Mouse (Mus musculus) stomach, embryonic 15.5 days (tissue): ENCODE results near the gene Arhgef7. TPM values are rescaled to one million over a fixed set of nuclear protein-coding genes. Genes with fewer than 3 reads are reported as not detected.

Experiments
- ATAC-seq: fragments of 200-750 bp; cut with Nextera tagmentation; 2 replicates; pipeline ENCODE4 v1.8.0; 2017; ENCODE audit warnings: low read depth, moderate number of reproducible peaks, moderate TSS enrichment; ENCODE audit not compliant: insufficient read depth, low FRiP score
- H3K27ac ChIP-seq: fragments of 300-500 bp; sonication (generic); 2 replicates; pipeline ENCODE4 v1.5.1; 2015; ENCODE audit warnings: mild to moderate bottlenecking, inconsistent platforms
- H3K27me3 ChIP-seq: fragments of 300-500 bp; sonication (generic); replicated peaks from 2 replicates; pipeline ENCODE4 v1.6.1; 2015; ENCODE audit warnings: inconsistent platforms
- H3K36me3 ChIP-seq: fragments of 300-500 bp; sonication (generic); 2 replicates; pipeline ENCODE4 v1.6.1; 2015; ENCODE audit warnings: inconsistent platforms
- H3K4me1 ChIP-seq: fragments of 300-500 bp; sonication (generic); 2 replicates; pipeline ENCODE4 v1.6.1; 2015; ENCODE audit warnings: inconsistent platforms
- H3K4me2 ChIP-seq: fragments of 300-500 bp; sonication (generic); 2 replicates; pipeline ENCODE4 v1.6.1; 2015; ENCODE audit warnings: mild to moderate bottlenecking, inconsistent platforms
- H3K4me3 ChIP-seq: fragments of 300-500 bp; sonication (generic); replicated peaks from 2 replicates; pipeline ENCODE4 v1.5.1; 2015; ENCODE audit warnings: inconsistent platforms
- H3K9ac ChIP-seq: fragments of 300-500 bp; sonication (generic); 2 replicates; pipeline ENCODE4 v1.6.1; 2015; ENCODE audit warnings: inconsistent platforms
- H3K9me3 ChIP-seq: fragments of 300-500 bp; sonication (generic); 2 replicates; pipeline ENCODE4 v1.6.1; 2016; ENCODE audit warnings: inconsistent platforms
- WGBS: fragments of 180-500 bp; shearing (Covaris S2); methylation state at CpG from one replicate; pipeline ENCODE4 v1.1.7; 2015; 5-methylcytosine and 5-hydroxymethylcytosine counted together
- polyA plus RNA-seq: library from polyadenylated mRNA; unstranded; fragments of >200 nt; fragmentation: Nextera tagmentation; extraction: Ambion mirVana; gene quantifications from 2 replicates; pipeline ENCODE4 v1.2.1, GENCODE M21; 2015

The Arhgef7 gene
- polyA plus RNA-seq: 29.3 and 30.1 TPM in 2 replicates

DNA sequence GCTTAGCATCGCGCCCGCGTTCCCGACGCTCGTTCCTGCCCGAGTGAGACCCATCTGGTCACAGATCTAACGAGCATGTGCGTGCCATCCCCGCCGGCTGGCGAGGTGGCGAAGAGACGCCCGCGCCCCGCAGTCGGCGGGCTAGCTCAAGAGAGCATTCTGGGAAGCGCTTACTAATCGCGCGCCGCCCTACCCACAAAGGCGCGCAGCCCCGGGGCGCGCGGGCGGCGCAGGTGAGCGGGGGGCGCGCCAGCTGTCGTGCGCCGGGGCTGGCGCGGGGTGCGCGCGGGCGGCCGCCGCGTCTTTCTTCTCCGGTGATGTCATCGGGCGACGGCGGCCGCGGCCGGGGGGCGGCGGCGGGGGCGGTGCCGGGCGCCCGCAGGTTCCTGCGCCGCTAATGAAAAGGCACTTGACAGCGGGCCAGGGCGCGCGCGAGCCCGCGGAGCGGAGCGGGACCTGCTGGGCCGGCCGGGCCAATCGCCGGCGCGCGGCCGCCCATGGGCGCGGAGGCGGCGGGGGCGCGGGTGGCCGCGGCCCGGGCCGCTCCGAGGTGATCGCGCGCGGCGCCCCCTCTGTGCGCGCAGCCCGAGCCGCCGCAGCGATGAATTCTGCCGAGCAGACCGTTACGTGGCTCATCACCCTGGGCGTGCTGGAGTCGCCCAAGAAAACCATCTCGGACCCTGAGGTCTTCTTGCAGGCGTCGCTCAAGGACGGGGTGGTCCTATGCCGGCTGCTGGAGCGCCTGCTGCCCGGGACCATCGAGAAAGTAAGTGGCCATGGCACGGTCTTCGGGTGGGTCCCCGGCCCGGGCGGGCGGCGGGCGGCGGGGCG, at the start of gene Arhgef7:
Gene Arhgef7, plus strand, starts transcription at position 71 of the 831 bp plus-strand sequence.
- no peaks in the 10 kb centered on the region for H3K9me3 ChIP-seq
- H3K27ac ChIP-seq: peak within 1 kb of the TSS; percentile 11; the same call in 1 of the 2 replicates
- no peaks in the 10 kb centered on the region for H3K36me3 ChIP-seq
- peak within 1 kb of the TSS; percentile 54 for H3K4me3 ChIP-seq
- H3K4me2 ChIP-seq: peak within 1 kb of the TSS; percentile 97
- WGBS: under 1% methylated on average over 82 of the region's 127 CpGs
- ATAC-seq: peak; percentile 44; the same call in 1 of the 2 replicates
- peak within 1 kb of the TSS; percentile 25; the same call in 1 of the 2 replicates for H3K9ac ChIP-seq
- H3K4me1 ChIP-seq: peaks cover 5% of the 10 kb centered on the region; the same call in 1 of the 2 replicates
- H3K27me3 ChIP-seq: peaks cover 59% of the 10 kb centered on the region

DNA sequence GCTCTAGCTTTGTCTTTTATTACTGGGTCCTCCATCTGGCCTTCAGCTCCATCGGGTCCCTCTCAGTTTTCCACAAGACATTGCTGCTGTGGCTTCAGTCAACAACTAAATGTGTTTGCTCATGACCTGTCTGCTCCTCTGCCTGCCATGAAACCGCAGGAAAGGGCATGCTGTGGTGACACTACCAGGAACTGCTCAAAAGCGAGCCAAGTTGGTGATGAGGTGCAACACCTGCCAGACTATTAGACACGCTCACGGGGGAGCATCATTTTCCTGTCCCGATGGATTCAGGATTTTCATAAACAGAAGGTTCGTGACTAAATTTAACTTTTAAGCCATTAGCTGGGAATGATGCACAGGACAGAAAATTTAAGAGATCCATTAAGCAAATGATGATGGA, 43.0 kb upstream of the Arhgef7 start:
- Histone ChIP-seq H3K27me3 (no peaks in the 10 kb centered on the region), H3K4me3 (no peak overlapping the region), H3K4me1 (no peaks in the 10 kb centered on the region), H3K36me3 (no peaks in the 10 kb centered on the region), H3K4me2 (no peak overlapping the region), H3K9ac (no peak overlapping the region), H3K27ac (no peak overlapping the region), H3K9me3 (no peaks in the 10 kb centered on the region)
- WGBS: 67% methylated on average over 7 of the region's 7 CpGs
- ATAC-seq: no peak

DNA sequence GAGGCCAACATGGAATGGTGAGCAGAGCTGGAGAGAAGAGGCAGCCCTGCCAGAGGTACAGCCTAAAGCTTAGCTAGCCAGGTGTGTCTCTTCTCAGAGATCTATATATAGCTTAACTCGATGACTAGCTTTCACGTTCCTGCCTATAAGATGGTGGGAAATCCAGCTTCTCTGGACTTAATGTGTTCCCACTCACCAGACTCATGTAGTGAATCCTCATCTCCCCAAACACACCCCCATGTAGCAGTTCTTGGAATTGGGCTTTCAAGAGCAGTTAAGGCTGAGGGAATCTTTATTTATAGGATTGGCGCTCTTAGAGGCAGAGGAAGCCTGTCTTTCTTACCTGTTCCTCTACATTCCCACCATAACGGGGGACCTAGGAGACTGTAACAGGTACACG, 40.3 kb upstream of the Arhgef7 start:
- no peak for ATAC-seq
- Histone ChIP-seq H3K4me2 (no peak overlapping the region), H3K27ac (no peak overlapping the region)

DNA sequence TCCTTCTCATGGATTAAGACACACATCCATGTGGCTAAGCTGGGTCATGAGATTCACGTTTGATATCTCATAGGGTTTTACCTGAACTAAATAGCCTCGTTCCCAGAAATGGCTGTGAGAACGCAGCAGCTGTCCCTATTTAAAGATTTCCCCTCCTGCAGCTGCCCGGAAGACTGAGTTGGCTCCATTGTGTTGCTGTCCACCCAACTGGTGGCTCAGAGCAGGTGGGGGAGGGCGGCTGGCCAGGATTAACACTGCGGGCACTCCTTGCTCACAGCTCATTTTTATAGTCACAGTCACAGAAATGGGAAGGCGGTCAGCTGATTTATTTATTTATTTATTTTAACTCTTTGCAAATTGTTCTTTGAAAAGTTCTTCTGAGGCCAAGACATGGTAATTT, 37.6 kb upstream of the Arhgef7 start:
- H3K9me3 ChIP-seq: no peaks in the 10 kb centered on the region
- no peak overlapping the region for H3K9ac ChIP-seq
- no peak overlapping the region for H3K4me2 ChIP-seq
- no peak overlapping the region for H3K4me3 ChIP-seq
- no peaks in the 10 kb centered on the region for H3K4me1 ChIP-seq
- H3K36me3 ChIP-seq: no peaks in the 10 kb centered on the region
- no peaks in the 10 kb centered on the region for H3K27me3 ChIP-seq
- peak; percentile 39; the same call in 1 of the 2 replicates for ATAC-seq
- no peak overlapping the region for H3K27ac ChIP-seq
- WGBS: 65% methylated on average over 7 of the region's 7 CpGs

More for the DNA sequence above, 40.3 kb upstream of the Arhgef7 start:
- H3K9ac ChIP-seq: no peak overlapping the region
- H3K27me3 ChIP-seq: no peaks in the 10 kb centered on the region
- H3K9me3 ChIP-seq: no peaks in the 10 kb centered on the region
- H3K4me1 ChIP-seq: no peaks in the 10 kb centered on the region
- no peaks in the 10 kb centered on the region for H3K36me3 ChIP-seq
- no peak overlapping the region for H3K4me3 ChIP-seq
- 89% methylated on average over 5 of the region's 5 CpGs for WGBS

DNA sequence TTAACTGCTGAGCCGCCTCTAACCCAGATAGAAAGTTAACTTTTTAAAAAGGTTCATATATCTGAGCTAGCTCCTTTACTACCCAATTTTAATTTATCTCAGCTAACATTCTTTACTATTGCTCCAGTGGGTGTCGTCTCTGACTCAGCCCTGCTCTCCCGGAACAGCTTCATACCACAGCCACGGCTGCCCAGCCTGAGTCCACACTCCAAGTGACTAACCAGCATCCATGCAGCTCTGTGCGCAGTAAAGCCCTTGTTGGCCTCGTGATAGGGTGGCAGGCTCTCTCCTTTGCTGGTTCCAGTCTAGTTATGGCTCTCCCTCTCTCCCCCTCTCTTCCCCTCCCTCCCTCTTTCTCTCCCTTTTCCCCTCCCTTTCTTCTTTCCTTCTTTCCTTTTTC, 36.2 kb upstream of the Arhgef7 start:
- H3K4me3 ChIP-seq: no peak overlapping the region
- no peak overlapping the region for H3K9ac ChIP-seq
- H3K27ac ChIP-seq: no peak overlapping the region
- H3K27me3 ChIP-seq: no peaks in the 10 kb centered on the region
- H3K36me3 ChIP-seq: no peaks in the 10 kb centered on the region
- no peaks in the 10 kb centered on the region for H3K4me1 ChIP-seq
- no peak for ATAC-seq
- H3K9me3 ChIP-seq: no peaks in the 10 kb centered on the region
- WGBS: 73% methylated on average over 6 of the region's 6 CpGs
- no peak overlapping the region for H3K4me2 ChIP-seq

DNA sequence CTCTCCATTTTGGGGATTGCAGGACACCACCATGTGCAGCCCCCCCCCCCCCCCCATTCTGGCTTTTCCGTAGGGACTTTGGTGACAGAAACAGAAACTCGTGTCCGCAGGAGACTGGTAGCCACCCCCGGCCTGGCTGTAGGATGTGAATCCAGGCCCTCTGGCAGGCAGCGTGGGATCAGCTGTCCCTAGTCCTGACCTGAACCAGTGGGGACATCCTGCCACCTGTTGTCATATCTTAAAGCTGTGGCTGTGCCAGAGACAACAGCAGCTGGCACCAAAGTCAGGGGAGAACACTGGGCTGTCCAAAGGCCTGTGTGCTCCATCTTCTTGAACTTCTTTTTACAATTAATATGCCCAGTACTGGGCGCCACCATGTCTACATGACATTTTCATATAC, 35.8 kb upstream of the Arhgef7 start:
- Histone ChIP-seq H3K27me3 (no peaks in the 10 kb centered on the region), H3K9me3 (no peaks in the 10 kb centered on the region), H3K4me1 (no peaks in the 10 kb centered on the region), H3K9ac (no peak overlapping the region), H3K4me3 (no peak overlapping the region), H3K4me2 (no peak overlapping the region), H3K36me3 (no peaks in the 10 kb centered on the region), H3K27ac (no peak overlapping the region)
- WGBS: 88% methylated on average over 6 of the region's 6 CpGs
- ATAC-seq: no peak

DNA sequence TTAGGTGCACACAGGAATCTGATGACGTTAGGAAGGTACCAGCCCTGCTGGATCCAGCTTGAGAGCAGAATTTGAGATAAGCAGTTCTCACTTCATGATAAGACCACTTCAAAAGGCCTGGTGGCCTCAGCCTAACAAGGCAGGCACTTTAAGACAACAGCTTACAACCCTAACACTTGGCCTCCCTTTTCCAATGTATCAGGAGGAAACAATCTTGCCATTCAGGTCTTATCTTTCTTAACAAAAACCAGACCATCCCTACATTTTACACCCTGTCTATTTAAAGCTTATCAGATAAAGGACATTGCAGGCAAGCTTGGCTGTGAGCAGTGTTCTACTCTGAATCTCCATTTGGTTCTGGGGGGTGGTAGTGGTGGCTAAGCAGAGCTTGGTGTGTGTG, 35.1 kb upstream of the Arhgef7 start:
- Histone ChIP-seq H3K4me3 (no peak overlapping the region), H3K4me1 (no peaks in the 10 kb centered on the region), H3K4me2 (no peak overlapping the region), H3K27me3 (no peaks in the 10 kb centered on the region), H3K36me3 (no peaks in the 10 kb centered on the region), H3K9me3 (no peaks in the 10 kb centered on the region), H3K27ac (no peak overlapping the region), H3K9ac (no peak overlapping the region)
- WGBS: 32% methylated on average over 1 of the region's 1 CpGs
- no peak for ATAC-seq

DNA sequence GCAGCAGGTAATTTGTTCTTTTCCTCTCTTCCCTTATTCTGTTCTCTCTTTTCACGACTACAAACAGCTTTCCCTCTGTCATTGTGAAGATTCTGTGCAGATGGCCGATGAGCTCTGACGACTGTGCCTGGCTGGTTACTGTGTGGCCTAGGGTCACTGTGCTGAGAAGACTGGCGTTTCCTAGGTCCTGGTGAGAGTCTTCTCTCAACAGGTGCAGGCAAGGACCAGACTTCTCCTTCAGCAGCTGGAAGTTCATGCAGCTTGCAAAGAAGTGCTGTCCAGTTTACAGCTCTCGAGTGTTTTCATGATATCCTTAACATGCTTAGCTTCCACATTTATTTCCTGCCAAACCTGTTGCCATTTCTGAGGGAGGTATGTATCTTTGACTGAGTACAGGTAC, 33.5 kb upstream of the Arhgef7 start:
- Histone ChIP-seq H3K4me1 (no peaks in the 10 kb centered on the region), H3K36me3 (no peaks in the 10 kb centered on the region), H3K27me3 (no peaks in the 10 kb centered on the region), H3K9ac (no peak overlapping the region), H3K9me3 (no peaks in the 10 kb centered on the region), H3K27ac (no peak overlapping the region), H3K4me3 (no peak overlapping the region), H3K4me2 (no peak overlapping the region)
- ATAC-seq: no peak
- WGBS: 63% methylated on average over 5 of the region's 5 CpGs

DNA sequence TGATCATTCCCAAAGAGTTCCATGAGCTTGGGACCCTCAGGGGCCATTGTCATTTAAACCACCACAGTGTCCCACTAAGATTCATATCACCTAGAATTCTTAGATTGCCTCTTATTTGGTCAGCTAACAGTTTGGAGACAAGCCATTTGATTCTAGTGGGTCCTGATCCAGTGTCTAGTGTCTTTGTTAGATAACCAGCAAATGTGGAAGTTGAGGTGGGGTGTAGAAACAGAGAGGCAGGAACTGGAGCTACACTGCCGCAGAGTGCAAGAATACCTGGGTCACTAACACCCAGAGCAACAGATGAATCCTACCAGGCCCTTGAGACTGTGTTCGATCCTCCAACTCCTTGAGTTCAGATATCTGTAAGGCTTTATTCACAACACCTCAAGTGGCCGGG, 31.3 kb upstream of the Arhgef7 start:
- H3K4me1 ChIP-seq: peaks cover 2% of the 10 kb centered on the region; the same call in 1 of the 2 replicates
- no peak overlapping the region for H3K4me2 ChIP-seq
- H3K27ac ChIP-seq: no peak overlapping the region
- H3K27me3 ChIP-seq: no peaks in the 10 kb centered on the region
- WGBS: 80% methylated on average over 3 of the region's 3 CpGs
- H3K9me3 ChIP-seq: no peaks in the 10 kb centered on the region
- no peak overlapping the region for H3K4me3 ChIP-seq
- no peaks in the 10 kb centered on the region for H3K36me3 ChIP-seq
- no peak for ATAC-seq
- no peak overlapping the region for H3K9ac ChIP-seq

DNA sequence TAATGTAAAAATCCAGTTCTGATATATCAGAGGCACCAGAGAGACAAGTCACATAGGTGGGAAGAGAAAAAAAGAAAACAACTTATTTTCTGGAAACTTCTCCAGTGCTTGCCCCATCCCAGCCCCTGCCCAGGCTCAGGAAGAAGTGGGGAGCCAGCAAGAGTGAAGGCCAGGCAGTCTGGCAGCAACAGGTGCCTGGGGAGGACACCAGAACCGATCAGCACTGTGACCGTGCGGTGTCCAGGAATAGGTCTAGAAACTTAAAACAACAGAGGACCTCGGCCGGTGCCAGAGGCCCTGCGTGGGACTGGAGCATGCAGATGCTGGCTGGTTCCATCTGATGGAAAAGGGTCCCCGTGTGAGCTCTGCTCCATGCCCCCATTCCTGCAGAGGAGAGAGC, 30.1 kb upstream of the Arhgef7 start:
- Histone ChIP-seq H3K9ac (no peak overlapping the region), H3K4me3 (no peak overlapping the region), H3K36me3 (no peaks in the 10 kb centered on the region), H3K4me2 (no peak overlapping the region), H3K9me3 (no peaks in the 10 kb centered on the region), H3K4me1 (peaks cover 2% of the 10 kb centered on the region; the same call in 1 of the 2 replicates), H3K27me3 (no peaks in the 10 kb centered on the region), H3K27ac (no peak overlapping the region)
- 88% methylated on average over 7 of the region's 7 CpGs for WGBS
- no peak for ATAC-seq

DNA sequence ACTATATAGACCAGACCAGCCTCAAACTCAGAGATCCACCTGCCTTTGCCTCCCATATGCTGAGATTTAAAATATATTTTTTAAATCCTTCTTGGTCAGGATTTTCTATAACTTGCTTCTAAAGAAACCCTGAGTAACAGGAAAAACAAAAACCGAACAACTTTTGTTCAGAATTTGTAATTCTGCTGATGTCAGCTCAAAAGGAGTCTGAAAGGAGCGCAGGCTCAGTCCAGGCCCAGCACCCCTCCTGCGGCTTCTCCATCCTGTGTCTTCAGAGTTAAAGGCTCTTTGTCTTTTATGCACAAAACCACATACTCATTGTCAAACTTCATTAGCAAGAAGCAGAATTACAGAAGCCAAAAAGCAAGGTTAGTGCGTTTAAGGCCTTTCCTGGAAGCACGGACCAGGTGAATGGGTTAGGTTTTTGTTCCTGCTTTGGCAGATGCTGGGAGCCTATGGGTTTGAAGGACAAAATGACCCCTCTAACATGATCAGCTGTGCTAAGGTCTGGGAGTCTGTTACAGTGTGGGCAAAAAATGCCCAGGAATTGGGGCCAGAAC, 28.0 kb upstream of the Arhgef7 start:
- no peaks in the 10 kb centered on the region for H3K36me3 ChIP-seq
- H3K4me2 ChIP-seq: no peak overlapping the region
- no peak overlapping the region for H3K9ac ChIP-seq
- peaks cover 2% of the 10 kb centered on the region; the same call in 1 of the 2 replicates for H3K4me1 ChIP-seq
- no peaks in the 10 kb centered on the region for H3K27me3 ChIP-seq
- ATAC-seq: no peak
- WGBS: 83% methylated on average over 5 of the region's 5 CpGs
- H3K4me3 ChIP-seq: no peak overlapping the region
- no peak overlapping the region for H3K27ac ChIP-seq
- no peaks in the 10 kb centered on the region for H3K9me3 ChIP-seq
